Mouse (Mus musculus) liver, embryonic 14.5 days (tissue): Measurements from ENCODE around the gene Ifi27.

ENCODE experiments used
- CTCF ChIP-seq: IDR thresholded peaks from 2 replicates; pipeline ENCODE4 v1.5.1; 2016; ENCODE audit warnings: antibody characterized with exemption, low read depth, control low read depth
- EP300 ChIP-seq: IDR thresholded peaks from 2 replicates; pipeline ENCODE4 v1.6.1; 2016; ENCODE audit warnings: antibody characterized with exemption, low read depth

DNA sequence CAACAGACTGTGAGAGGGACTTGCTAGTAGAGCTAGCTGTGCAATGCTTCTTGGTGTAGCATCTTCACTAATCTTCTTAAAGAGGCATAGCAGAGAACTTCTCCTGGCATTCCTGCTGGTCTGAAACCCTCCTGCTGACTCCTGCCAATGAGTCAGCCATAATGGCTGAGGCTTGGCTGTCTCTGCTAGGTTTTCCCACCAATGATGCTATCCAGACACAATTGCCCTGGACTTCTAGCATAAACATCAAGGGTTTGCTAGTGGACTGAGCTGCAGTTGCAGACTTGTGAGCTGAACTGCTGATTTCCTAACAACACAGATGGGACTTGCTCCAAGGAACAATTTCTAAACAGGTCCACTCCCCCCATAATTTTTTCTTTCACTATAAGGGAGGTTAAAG, 19.4 kb downstream of the Ifi27 start:
- no peak for TF ChIP-seq EP300
- TF ChIP-seq CTCF, result no peak
